Mouse (Mus musculus) lung, adult 2 months (tissue): ENCODE results near the gene Ruvbl1. TPM values are rescaled to one million over a fixed set of nuclear protein-coding genes. Genes with fewer than 3 reads are reported as not detected.
A peak's percentile ranks its signal among the peaks of the same experiment; 100 is the strongest.

ENCODE experiments used
- DNase-seq: peaks from one replicate; pipeline ENCODE4 v3.0.0; 2022
- H3K4me1 ChIP-seq: fragments of 200-500 bp; 2 replicates; pipeline ENCODE4 v1.6.1; 2011; ENCODE audit warnings: low read length; ENCODE audit not compliant: control insufficient read depth, insufficient read depth
- H3K4me3 ChIP-seq: fragments of 200-500 bp; replicated peaks from 2 replicates; pipeline ENCODE3; 2011; ENCODE audit warnings: low read depth, mild to moderate bottlenecking, control low read depth, low read length; ENCODE audit errors: extremely low read depth
- CTCF ChIP-seq: fragments of 200-500 bp; IDR thresholded peaks from 2 replicates; pipeline ENCODE4 v1.5.1; 2011; ENCODE audit warnings: mild to moderate bottlenecking, low read length, control low read depth; ENCODE audit not compliant: insufficient read depth
- POLR2A ChIP-seq: fragments of 200-500 bp; IDR thresholded peaks from 2 replicates; pipeline ENCODE4 v1.6.1; 2011; ENCODE audit warnings: low read depth, mild to moderate bottlenecking, control low read depth, low read length, borderline replicate concordance; ENCODE audit errors: extremely low read depth
- WGBS: fragments of 180-500 bp; shearing (Covaris S2); methylation state at CpG from one replicate; pipeline ENCODE4 v1.1.7; 2018; 5-methylcytosine and 5-hydroxymethylcytosine counted together
- polyA plus RNA-seq: library from polyadenylated mRNA; depleted of rRNA; stranded (reverse); fragments of >200 nt; gene quantifications from 2 replicates; pipeline ENCODE4 v1.2.3, GENCODE M21; 2012

Gene Ruvbl1
- polyA plus RNA-seq, 1 experiment, result 22.4 TPM

DNA sequence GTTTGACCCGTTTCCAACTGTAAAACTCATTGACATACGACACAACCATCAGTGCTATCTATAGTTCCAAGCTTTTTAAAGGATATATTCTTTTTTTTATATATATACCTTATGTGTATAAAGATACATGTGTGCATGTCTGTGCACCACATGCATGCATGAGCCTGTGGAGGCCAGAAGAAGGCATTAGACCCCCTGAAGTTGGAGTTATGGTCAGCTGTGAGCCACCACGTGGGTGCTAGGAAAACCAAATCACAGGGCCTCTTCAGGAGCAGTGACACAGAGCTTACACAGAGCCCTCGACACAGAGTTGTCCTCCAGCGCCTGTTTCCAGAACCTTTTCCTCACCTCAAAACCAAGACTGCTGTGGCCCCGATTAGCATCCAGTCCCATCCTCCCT, 24.6 kb downstream of the Ruvbl1 start:
- 86% methylated on average over 6 of the region's 6 CpGs for WGBS
- TF ChIP-seq POLR2A, result no peak
- TF ChIP-seq CTCF, result no peak
- peaks cover 8% of the 10 kb centered on the region for H3K4me1 ChIP-seq
- H3K4me3 ChIP-seq, result no peak overlapping the region
- no peak for DNase-seq

DNA sequence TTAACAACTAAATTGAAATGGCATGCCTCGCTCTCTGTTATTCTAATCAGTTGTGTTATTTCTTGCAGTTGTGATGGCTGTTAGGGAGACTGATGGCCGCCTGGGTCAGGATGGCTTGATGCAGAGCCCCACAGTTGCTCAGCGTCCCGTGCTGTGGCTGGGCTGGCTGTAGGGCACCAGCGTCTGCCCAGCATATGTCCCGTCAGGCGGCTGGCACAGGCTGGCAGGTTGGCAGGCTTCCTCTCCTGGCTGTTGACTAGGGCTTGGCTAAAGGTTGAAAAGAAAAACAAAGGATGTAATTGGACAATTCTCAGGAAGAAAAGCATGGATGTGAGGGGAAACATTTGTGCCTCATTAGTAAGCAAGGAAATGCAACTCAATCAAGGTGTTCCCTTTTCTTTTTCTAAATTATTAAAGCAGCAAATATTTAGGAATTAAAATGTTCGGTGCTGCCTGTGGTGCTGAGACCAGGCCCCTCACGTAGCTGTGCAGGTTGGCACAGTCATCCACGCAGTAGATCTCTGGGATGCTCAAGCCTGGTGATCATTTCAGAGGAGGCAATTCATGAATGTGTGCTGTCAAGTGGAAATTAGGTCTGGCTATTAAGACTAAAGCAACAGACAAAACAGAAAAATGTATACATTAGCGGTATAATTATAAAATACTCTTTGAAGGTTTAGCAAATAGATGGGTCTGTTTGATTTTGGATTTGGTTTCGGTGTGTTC, 25.6 kb downstream of the Ruvbl1 start:
- Histone ChIP-seq H3K4me1 (no peaks in the 10 kb centered on the region), H3K4me3 (no peak overlapping the region)
- no peak for DNase-seq
- 84% methylated on average over 12 of the region's 12 CpGs for WGBS
- TF ChIP-seq POLR2A (no peak), CTCF (no peak)

DNA sequence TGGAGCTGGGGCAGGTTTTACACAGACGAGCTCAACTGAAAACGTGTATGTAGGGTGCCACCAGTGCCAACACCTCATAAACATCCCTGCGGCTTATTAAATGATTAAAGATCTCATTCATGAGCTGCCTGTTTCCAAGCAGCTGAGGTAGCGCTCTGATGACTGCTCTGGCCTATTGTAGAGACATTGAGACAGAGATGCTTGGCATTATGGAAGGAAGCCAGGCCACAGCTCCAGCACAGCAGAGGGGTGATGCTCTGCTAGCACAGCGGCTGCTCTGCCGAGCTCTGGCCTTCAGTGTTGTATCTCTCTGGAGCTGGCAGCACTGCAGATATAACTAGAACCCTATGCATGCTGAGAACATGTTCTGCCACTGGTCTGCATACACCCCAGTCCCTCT, 28.5 kb downstream of the Ruvbl1 start:
- Histone ChIP-seq H3K4me3 (no peak overlapping the region), H3K4me1 (no peaks in the 10 kb centered on the region)
- TF ChIP-seq POLR2A (no peak), CTCF (no peak)
- no peak for DNase-seq
- 85% methylated on average over 6 of the region's 6 CpGs for WGBS

DNA sequence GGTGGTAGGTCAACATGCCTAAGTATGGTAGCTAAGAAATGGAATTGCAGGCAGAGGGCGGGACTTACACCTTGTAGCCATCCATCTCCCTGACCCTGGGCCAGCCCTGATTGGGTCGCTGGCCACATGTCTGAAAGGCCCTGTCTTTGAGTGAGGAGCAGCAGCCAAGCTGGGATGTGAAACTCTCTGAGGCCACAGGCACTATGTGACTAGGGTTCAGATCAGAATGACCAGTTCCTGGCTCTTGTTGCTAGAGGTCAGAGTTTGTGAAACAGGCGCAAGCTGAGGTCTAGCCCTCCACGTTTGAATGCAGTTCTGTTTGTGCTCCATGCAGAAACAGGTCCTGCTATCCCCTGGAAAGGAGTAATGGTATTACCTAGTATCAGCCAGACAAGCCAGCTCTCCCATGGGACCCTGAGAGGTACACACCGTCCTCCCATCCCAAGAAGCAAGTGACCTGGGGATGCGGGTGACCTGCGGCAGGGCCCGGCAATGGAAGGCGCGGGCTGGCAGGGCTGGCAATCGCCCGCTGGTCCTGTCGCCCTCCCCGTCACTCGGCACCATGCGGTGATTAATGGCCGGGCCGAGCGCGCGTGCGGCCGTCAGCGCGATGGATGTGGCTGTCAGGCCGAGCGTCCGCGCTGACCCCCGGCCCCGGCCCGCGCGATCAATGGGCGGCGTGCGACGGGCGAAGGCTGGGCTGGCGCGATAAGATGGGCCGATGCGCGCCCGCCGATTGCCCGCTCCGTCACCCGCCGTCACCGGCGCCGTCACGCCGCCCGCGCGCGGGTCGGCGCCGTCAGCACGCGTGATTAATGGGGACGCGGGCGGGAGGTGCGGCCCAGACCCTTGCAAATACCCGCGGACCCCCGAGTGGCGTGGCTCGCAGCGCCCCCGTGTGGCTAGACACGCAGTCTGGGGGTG, 34.5 kb downstream of the Ruvbl1 start:
- TF ChIP-seq CTCF, result peak; percentile 49
- no peak for TF ChIP-seq POLR2A
- peak; percentile 42 for DNase-seq
- H3K4me3 ChIP-seq, result peak overlapping the region; percentile 53
- WGBS, result 6% methylated on average over 76 of the region's 76 CpGs
- no peaks in the 10 kb centered on the region for H3K4me1 ChIP-seq

DNA sequence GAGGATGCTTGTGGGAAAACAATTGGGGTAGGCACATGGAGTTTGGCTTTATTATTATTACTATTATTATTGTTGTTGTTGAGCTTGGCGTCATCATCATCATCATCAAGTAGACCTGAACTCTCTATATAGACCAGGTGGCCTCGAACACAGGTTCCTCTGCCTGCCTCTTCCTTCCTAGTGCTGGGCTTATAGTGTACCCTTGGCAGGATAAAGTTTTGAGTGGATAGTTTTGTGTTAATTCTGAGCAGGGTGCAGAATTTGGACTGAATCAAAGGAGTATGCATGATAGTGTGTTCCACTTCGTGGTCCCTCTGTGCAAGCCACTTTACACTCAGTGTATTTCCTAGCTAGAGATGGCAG, 35.2 kb downstream of the Ruvbl1 start:
- no peak for TF ChIP-seq POLR2A
- no peak for TF ChIP-seq CTCF
- Histone ChIP-seq H3K4me1 (no peaks in the 10 kb centered on the region), H3K4me3 (no peak overlapping the region)
- 11% methylated on average over 3 of the region's 3 CpGs for WGBS
- no peak for DNase-seq

DNA sequence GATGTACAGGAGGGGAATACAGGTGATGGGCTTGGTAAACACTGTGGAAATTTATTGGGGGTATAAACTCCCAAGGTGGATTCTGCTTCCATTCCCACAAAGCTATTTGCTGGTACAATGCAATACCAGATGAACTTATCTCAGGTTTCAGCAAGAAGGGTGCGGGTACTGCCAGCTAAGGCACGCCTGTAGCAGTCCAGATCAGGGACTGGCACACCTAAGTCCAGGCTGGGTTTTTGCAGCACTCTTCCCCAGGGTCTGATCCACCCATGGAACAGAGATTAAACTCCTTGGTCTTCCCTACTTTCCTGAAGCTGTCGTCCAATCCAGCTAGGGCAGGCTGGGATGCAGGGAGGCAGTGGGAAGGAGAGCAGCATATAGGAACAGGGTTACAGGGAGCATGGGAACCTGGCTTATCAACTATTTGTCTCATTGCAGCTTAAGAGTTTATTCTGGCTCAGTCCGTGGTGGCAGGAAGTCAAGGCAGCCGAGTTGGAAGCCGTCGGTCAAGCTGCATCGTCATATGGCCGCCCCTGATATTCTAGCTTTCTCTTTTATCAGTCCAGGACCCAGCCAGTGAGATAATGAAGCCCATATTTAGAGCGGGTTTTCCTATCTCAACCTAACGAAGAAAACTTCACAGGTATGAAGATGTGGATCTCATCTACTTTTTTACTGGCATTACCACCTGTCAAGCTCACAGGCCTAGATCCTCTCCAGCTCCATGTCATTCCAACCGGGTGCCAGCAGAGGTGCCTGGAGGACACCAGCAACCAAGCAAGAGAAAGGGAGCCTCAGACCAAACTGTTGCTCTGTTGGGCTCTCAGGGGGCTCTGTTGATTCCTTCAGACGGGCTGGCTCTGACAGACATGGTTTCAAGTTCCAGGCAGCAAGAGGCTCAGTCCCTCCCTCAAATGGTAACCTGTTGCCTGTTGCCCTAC, 37.1 kb downstream of the Ruvbl1 start:
- no peak for TF ChIP-seq POLR2A
- no peak for TF ChIP-seq CTCF
- no peaks in the 10 kb centered on the region for H3K4me1 ChIP-seq
- no peak for DNase-seq
- WGBS, result 65% methylated on average over 13 of the region's 13 CpGs
- no peak overlapping the region for H3K4me3 ChIP-seq

DNA sequence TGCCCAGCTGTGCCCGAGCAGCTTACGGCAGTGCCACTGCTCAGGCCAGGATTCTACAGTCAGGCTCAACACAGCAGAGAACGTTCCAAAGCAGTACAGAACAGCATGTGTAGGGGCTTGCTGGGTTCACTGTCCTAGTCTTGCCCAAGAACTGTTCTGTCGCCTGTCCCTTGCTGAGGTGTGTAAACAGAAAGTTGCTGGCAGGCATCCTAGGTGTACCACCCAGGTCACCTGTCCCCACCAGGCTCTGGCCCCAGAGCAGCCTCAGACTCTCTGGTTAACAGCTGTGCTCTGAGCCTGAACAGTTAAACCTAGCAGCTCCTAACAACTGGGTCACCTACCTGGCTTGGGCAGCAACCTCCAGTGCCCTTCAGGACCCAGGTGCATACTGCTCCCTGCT, 37.8 kb downstream of the Ruvbl1 start:
- Histone ChIP-seq H3K4me1 (no peaks in the 10 kb centered on the region), H3K4me3 (no peak overlapping the region)
- no peak for TF ChIP-seq POLR2A
- no peak for TF ChIP-seq CTCF
- no peak for DNase-seq
- 80% methylated on average over 4 of the region's 4 CpGs for WGBS

DNA sequence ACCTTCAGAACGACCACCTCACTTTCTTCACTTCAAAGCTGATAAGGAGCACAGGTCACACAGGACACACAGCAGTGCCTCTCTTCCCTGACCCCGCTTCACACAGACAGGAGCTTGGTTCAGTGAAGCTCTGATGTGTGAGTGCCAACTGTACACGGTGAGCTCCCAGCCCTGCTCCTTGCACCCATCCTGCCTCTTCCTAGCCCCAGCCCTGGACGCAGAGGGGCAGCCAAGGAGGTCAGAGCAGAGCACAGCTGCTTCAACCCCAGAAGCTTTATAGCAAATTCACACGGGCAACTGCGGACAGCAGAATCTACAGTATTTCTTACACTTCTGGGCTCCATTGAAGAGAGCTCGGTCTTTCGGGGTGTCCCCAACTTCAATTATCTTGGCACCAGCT, 48.8 kb downstream of the Ruvbl1 start:
- WGBS, result 87% methylated on average over 8 of the region's 8 CpGs
- no peak overlapping the region for H3K4me3 ChIP-seq
- TF ChIP-seq POLR2A, result no peak
- no peak for TF ChIP-seq CTCF
- no peak for DNase-seq
- peaks cover 12% of the 10 kb centered on the region for H3K4me1 ChIP-seq

DNA sequence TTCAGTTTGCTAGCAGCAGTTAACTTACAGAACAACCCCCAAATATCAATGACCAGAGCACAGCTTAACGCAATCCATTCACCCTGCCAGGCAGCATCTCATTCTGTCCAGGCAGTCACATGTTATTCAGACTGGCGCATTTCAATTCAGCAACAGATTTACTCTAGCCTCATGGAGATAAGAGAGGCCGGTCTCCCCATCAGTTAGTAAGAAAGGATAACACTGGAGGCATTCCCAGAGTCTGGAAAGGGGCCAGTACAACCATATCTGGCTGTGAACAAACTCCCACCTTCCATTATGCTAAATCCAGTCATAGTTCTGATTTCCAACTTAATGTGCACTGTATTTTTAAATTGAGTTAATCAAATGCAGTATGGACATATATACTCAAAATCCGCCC, 49.3 kb downstream of the Ruvbl1 start:
- TF ChIP-seq CTCF (no peak), POLR2A (no peak)
- 75% methylated on average over 4 of the region's 4 CpGs for WGBS
- H3K4me3 ChIP-seq, result no peak overlapping the region
- H3K4me1 ChIP-seq, result peaks cover 15% of the 10 kb centered on the region
- no peak for DNase-seq
